Mouse (Mus musculus): ENCODE results near the gene Mthfd1. TPM values are rescaled to one million over a fixed set of nuclear protein-coding genes. Genes with fewer than 3 reads are reported as not detected.

Mthfd1 gene
- total and polyA plus RNA-seq, 3 experiments: 110 to 133 (median 112) TPM

DNA sequence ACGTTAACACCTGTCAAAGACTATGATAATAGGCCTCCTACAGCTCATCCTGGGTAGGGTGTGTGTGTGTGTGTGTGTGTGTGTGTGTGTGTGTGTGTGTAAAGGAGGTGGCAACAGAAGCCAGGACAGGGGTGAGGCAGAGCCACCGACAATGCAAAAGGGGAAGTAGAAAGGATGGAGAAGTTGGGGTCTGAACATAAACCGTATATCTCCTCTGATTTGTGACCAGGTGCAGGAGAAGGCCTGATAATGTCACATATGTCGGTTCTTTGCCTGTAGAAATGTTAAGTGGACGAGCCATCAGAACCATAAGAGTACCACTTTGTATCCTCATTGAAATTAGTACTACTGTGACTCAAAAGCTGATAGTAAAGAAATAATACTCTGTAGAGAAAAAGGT lies 78.6 kb downstream of the Mthfd1 start:
- H3K4me1 ChIP-seq (ENCODE audit: control insufficient read depth in 1 of 2, insufficient read depth in 2 of 2): peaks cover 5 to 8% of the 10 kb centered on the region in 2 experiments; a peak in 2 of 4 replicates
- no peak overlapping the region for H3K9ac ChIP-seq (ENCODE audit: insufficient read depth, low read depth)
- H3K27ac ChIP-seq (ENCODE audit: insufficient read depth, low read depth): no peak overlapping the region
- no peak for DNase-seq (ENCODE audit: extremely low read depth)
- peaks cover 5 to 25% of the 10 kb centered on the region in 2 experiments for H3K36me3 ChIP-seq (replicated peaks in 1 of 2; ENCODE audit: control insufficient read depth in 1 of 2, insufficient read depth in 1 of 2, low read length in 1 of 2)
- no peak overlapping the region for H3K4me2 ChIP-seq (ENCODE audit: insufficient read depth, low read depth, poor library complexity, severe bottlenecking)
- in situ Hi-C loops (cut with MboI; ENCODE audit: low pct_ligation_motif_present, low pct_unique_long_range_greater_than_20kb, low sequenced_read_pairs): loop anchor here (5.0 to 25.0 kb wide), 3 partner anchors 36 to 321 kb away; no protein-coding TSS in a partner anchor
- H3K27me3 ChIP-seq (replicated peaks): no peaks in the 10 kb centered on the region
- no peaks in the 10 kb centered on the region for H3K9me3 ChIP-seq (replicated peaks; ENCODE audit: low read length)
- no peak overlapping the region for H3K4me3 ChIP-seq (replicated peaks in 1 of 3; ENCODE audit: low read depth in 2 of 3, low read length in 2 of 3, poor library complexity in 1 of 3)
- H3K79me2 ChIP-seq (replicated peaks; ENCODE audit: control insufficient read depth, extremely low read depth, insufficient read depth, poor library complexity, severe bottlenecking): no peaks in the 10 kb centered on the region
- dilution Hi-C loops (cut with MboI; ENCODE audit: extremely low pct_ligation_motif_present, extremely low pct_unique_long_range_greater_than_20kb, low sequenced_read_pairs): no loop called here
- TF ChIP-seq CTCF (conservative IDR thresholded peaks at IDR 0.05 in 1 of 2, IDR thresholded peaks at IDR 0.05 in 1 of 2; ENCODE audit: low read depth in 2 of 2, low read length in 2 of 2): no peak
- TF ChIP-seq ELF1 (IDR thresholded peaks at IDR 0.05; ENCODE audit: low read depth, low read length): no peak
- no peak for TF ChIP-seq SIN3A (IDR thresholded peaks at IDR 0.05; ENCODE audit: low read length)
- no peak for TF ChIP-seq GABPA (IDR thresholded peaks at IDR 0.05; ENCODE audit: insufficient replicate concordance, low read depth, low read length)
- no peak for TF ChIP-seq USF1 (IDR thresholded peaks at IDR 0.05; ENCODE audit: low read depth, low read length)
- TF ChIP-seq RCOR1 (conservative IDR thresholded peaks at IDR 0.05; ENCODE audit: low read depth, low read length): no peak
- TF ChIP-seq POLR2AphosphoS2 (IDR thresholded peaks at IDR 0.05; ENCODE audit: low read depth, low read length): no peak
- no peak for TF ChIP-seq MYC (IDR thresholded peaks at IDR 0.05; ENCODE audit: low read depth, low read length)
- no peak for TF ChIP-seq MAZ (IDR thresholded peaks at IDR 0.05; ENCODE audit: low read depth, low read length)
- TF ChIP-seq MAX (IDR thresholded peaks at IDR 0.05; ENCODE audit: low read length): no peak
- no peak for TF ChIP-seq TBP (conservative IDR thresholded peaks at IDR 0.05; ENCODE audit: low read depth, low read length)
- no peak for TF ChIP-seq NELFE (IDR thresholded peaks at IDR 0.05; ENCODE audit: low read depth, low read length)
- no peak for TF ChIP-seq ZNF384 (IDR thresholded peaks at IDR 0.05; ENCODE audit: low read depth, low read length)
- TF ChIP-seq CHD2 (IDR thresholded peaks at IDR 0.05; ENCODE audit: low read length): no peak

DNA sequence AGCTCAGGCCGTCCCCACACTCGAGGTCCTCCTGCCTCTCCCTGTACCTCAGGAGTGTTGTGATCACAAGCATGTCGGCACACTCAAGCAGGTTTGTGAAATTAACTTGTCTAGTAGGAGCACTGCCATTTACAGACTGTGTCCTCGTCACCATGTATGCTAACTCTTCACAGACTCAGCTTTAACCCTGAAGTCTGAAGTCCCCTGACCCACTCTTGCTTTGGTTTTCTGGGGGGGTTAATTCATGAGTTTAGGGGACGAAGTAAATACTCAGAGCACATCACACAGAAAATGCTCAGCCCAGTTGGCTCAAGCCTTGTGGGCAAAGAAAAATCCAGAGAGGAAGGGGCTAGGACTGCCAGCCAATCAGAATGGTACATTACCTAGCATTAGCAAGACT lies 80.5 kb downstream of the Mthfd1 start:
- dilution Hi-C loops (cut with MboI; ENCODE audit: extremely low pct_ligation_motif_present, extremely low pct_unique_long_range_greater_than_20kb, low sequenced_read_pairs): no loop called here

More for the DNA sequence above, 80.5 kb downstream of the Mthfd1 start:
- in situ Hi-C loops (cut with MboI; ENCODE audit: low pct_ligation_motif_present, low pct_unique_long_range_greater_than_20kb, low sequenced_read_pairs): loop anchor here (10.0 to 25.0 kb wide), 2 partner anchors 71 to 323 kb away; no protein-coding TSS in a partner anchor
- no peak overlapping the region for H3K27ac ChIP-seq (ENCODE audit: insufficient read depth, low read depth)
- no peaks in the 10 kb centered on the region for H3K9me3 ChIP-seq (replicated peaks; ENCODE audit: low read length)
- no peak overlapping the region for H3K9ac ChIP-seq (ENCODE audit: insufficient read depth, low read depth)
- H3K36me3 ChIP-seq (replicated peaks in 1 of 2; ENCODE audit: control insufficient read depth in 1 of 2, insufficient read depth in 1 of 2, low read length in 1 of 2): peaks cover 0 to 17% of the 10 kb centered on the region in 2 experiments
- H3K4me2 ChIP-seq (ENCODE audit: insufficient read depth, low read depth, poor library complexity, severe bottlenecking): no peak overlapping the region
- H3K4me3 ChIP-seq (replicated peaks in 1 of 3; ENCODE audit: low read depth in 2 of 3, low read length in 2 of 3, poor library complexity in 1 of 3): no peak overlapping the region
- TF ChIP-seq USF1 (IDR thresholded peaks at IDR 0.05; ENCODE audit: low read depth, low read length) (no peak), MAFK (IDR thresholded peaks at IDR 0.05; ENCODE audit: insufficient replicate concordance, low read length) (no peak)
- H3K27me3 ChIP-seq (replicated peaks): no peaks in the 10 kb centered on the region
- H3K79me2 ChIP-seq (replicated peaks; ENCODE audit: control insufficient read depth, extremely low read depth, insufficient read depth, poor library complexity, severe bottlenecking): no peaks in the 10 kb centered on the region
- no peak for DNase-seq (ENCODE audit: extremely low read depth)
- peaks cover 0 to 6% of the 10 kb centered on the region in 2 experiments; a peak in 2 of 4 replicates for H3K4me1 ChIP-seq (ENCODE audit: control insufficient read depth in 1 of 2, insufficient read depth in 2 of 2)

Measured in CH12.LX (cell line).